Mouse (Mus musculus): ENCODE measurements around the gene Tmsb15l.
"Not testable (repeated sequence)": the region's sequence is repeated elsewhere in the genome, so short reads cannot be mapped to it uniquely, and the experiment has no call there.

The Tmsb15l gene

DNA sequence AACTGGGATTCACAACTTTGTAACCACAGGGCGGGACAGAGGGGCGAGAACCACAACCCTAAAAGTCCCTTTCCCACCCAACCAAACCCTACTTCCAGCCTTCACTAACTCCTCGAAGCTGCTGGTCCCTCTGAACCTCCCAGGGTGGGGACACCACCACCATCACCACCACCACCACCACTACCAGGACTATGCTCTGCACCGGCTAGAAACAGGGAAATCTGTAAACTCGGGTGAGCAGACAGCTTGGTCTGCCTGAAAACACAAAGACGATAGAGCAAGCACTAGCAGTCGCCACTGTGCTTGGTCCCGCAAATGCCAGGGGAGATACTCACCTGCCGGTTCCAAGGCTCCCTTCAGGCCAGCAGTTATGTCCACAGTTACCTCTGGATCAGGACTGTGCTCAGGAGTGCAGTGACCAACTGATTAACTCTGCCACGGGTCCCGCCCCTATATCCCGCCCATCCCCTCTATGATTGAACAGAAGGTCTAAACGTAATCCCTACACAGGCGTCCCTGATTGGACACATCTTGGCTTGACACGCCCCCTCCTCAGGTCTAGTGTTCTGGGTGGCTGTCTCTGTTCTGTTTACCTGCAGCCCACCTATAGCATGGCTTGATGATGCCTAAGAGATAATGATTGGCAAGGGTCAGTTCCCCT, at the start of gene Tmsb15l, which contains the start of gene Tmsb15b1:
Tmsb15l (minus strand) TSS at position 446 of the 661 bp plus-strand sequence.
Tmsb15b1 (minus strand) TSS at position 451 of the 661 bp plus-strand sequence.
- POLR2A ChIA-PET, result interaction anchor here in 2 of 4 experiments (0.5 to 0.6 kb wide), 2 partner anchors 54 to 62 kb away, joined by 3 read pairs; partner anchors contain the start of gene Slc25a53 (in 1 of the 2)
- CTCF ChIA-PET, result no interaction called here

GRCm38 (mm10) chrX:137019310-137019709, 42.6 kb upstream of the Tmsb15l start:
- POLR2A ChIA-PET, result interaction anchor here in 3 of 4 experiments (0.6 to 1.8 kb wide), 8 partner anchors 10 to 278 kb away, joined by 3 to 7 read pairs (median 4); partner anchors contain the start of gene Zcchc18 (in 1 of the 3)

DNA sequence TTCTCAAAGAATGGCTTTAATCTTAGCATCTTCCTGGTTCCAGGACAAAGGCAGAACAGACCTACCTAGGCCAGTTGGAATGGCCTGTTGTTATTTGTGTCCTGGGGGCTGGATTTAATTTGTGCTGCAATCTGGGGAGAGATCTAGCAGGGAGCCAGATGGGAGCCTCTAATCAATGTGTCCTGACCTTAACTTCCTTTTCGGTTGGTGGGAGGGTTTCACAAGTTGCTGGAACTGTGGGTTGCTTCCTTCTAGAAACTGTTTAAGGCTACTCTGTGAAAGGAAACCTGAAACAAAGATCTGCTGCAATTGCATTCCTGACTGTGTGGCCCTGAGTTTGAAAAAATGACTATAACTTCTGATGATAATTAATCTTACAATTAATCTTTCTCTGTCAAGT, 41.0 kb upstream of the Tmsb15l start:
- CTCF ChIA-PET, result no interaction called here
- POLR2A ChIA-PET, result interaction anchor here in 3 of 4 experiments (0.8 to 1.9 kb wide), 3 partner anchors 16 to 277 kb away, joined by 3 to 5 read pairs (median 3); no protein-coding TSS in a partner anchor

More at GRCm38 (mm10) chrX:137019310-137019709, 42.6 kb upstream of the Tmsb15l start:
- CTCF ChIA-PET, result interaction anchor here (0.8 to 1.8 kb wide), 14 partner anchors 11 to 310 kb away, joined by 3 to 7 read pairs (median 4); partner anchors contain the start of genes Zcchc18 (in 2 of the 4) and Slc25a53 (in 1 of the 4)

- CTCF ChIA-PET, result interaction anchor here in 1 of 4 experiments (1.2 kb wide), 1 partner anchor 22 kb away, joined by 4 read pairs; the partner anchor contains the start of gene Zcchc18
- POLR2A ChIA-PET, result interaction anchor here in 1 of 4 experiments (1.2 kb wide), 1 partner anchor 22 kb away, joined by 3 read pairs; no protein-coding TSS in a partner anchor
These were observed 38.5 kb upstream of the Tmsb15l start for GRCm38 (mm10) chrX:137015099-137015709.

DNA sequence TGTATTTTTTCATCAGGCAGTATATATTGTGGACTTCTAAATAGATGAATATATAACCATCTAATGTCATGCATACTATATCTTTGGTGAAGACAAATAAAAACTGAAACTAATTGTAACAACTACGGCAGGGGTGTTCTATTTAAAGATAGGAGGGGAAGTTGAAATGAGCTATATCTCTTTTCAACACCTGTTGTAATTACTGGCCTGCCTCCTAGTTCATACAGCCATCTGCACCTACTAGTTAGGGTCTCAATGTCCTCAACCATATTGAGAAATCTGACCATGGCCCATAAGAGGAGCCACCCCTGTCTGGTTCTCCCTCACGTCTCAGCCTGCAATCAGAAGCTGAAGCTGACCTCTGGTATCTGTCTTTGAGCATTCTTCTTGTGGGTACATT, 19.6 kb upstream of the Tmsb15l start:
- ChIA-PET POLR2A (interaction anchor here in 1 of 4 experiments (0.6 kb wide), 1 partner anchor 136 kb away, joined by 3 read pairs; no protein-coding TSS in a partner anchor), CTCF (no interaction called here)

DNA sequence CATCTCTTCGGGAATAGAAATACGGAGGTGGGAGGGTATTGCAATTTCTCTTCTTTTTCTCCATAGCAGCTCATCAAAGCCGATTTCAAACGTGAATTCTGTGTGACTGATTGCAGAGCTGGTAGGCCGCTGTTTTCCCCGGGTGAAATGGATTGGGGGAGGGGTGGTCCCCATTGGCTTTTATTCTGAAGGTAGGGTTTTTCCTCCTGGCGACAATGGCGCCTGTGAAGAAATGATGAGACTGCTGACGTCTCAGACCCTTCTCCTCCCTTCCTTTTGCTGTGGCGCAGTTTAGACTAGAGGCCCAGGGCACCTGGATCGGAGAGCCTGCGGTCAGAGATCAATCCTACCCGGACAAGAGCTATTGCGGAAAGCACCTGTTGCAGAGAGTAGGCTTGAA, 17.0 kb upstream of the Tmsb15l start:
- ChIA-PET CTCF (interaction anchor here in 3 of 4 experiments (0.6 to 1.4 kb wide), 5 partner anchors 21 to 149 kb away, joined by 3 to 5 read pairs (median 4); partner anchors contain the start of gene Fam199x (in 1 of the 3)), POLR2A (interaction anchor here in 3 of 4 experiments (0.9 to 1.0 kb wide), 3 partner anchors 10 to 255 kb away, joined by 3 read pairs; no protein-coding TSS in a partner anchor)

DNA sequence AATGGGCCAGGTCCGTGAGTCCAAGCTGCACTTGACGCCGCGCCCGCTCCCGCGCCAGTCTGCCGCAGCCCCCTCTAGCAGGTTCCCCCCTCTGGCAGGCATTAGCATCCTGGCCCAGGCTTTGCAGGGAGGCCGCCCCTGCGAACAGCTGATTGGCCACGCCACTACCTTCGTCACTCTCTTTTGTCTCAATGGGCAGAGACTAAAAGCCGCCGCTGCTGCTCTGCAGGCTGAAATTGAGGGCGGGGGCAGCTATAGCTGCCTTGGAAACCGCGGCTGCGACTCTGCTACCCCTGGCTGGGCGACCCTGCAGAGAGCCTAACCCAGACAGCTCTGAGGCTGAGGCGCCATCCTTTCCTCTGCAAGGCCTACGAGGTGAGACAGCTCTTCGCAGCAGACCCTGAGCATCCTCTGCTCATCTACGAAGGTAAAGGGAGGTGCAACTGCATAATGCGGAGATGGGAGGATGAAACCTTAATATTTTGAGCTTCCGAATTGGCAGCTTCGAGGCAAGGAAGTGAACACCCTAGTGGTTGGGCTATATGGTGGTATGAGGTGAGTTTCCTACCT, 16.4 kb upstream of the Tmsb15l start, which contains the start of gene Zcchc18:
Zcchc18 (plus strand) TSS at position 178 of the 570 bp plus-strand sequence.
- ChIA-PET CTCF (interaction anchor here in 2 of 4 experiments (1.1 to 1.4 kb wide), 6 partner anchors 21 to 149 kb away, joined by 3 to 5 read pairs (median 4); partner anchors contain the start of gene Fam199x (in 1 of the 2)), POLR2A (interaction anchor here in 3 of 4 experiments (0.8 to 2.1 kb wide), 8 partner anchors 10 to 255 kb away, joined by 3 to 5 read pairs (median 3); no protein-coding TSS in a partner anchor)

DNA sequence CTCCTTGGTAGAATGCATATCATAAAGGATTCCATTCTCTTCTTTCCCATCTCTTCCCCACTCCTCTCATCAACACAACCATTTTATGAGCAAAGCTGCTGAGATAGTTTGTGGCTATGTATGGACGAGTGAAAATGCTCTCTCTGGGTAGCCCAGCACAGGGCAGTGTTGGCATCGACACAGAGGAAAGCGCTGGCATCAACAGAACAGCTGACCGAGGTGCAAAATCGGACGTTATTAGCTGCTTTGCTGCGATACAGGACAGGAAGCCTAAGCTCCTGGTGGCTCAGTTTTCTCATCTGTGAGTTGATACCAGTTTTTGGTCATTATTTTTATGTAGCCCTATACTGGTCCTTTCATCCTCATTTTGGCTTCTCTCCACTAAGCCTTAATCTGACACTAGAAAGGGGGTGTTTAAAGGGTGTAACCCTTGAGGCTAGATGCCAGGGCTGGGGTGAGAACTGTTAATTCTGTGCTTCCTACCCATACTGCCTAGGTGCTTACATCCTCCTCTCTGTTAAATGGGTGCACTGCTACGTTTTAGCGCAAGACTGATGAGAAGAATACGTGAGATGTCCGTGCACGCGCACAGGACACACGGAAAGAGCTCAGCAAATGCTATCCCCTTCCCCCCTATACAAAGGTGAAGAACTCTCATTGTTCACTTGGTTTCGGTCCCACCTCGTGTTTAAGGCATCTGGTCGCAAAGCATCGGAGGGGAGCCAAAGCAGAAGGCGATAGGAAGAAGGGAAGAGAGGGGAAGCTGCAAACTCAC, 15.7 kb upstream of the Tmsb15l start:
- ChIA-PET CTCF (interaction anchor here in 2 of 4 experiments (1.1 to 1.4 kb wide), 6 partner anchors 22 to 150 kb away, joined by 3 to 5 read pairs (median 4); partner anchors contain the start of gene Fam199x (in 1 of the 2)), POLR2A (interaction anchor here (0.6 to 2.1 kb wide), 8 partner anchors 11 to 203 kb away, joined by 3 to 10 read pairs (median 3); no protein-coding TSS in a partner anchor)

GRCm38 (mm10) chrX:136991274-136991673, 14.6 kb upstream of the Tmsb15l start:
- ChIA-PET POLR2A (interaction anchor here in 2 of 4 experiments (0.6 to 2.1 kb wide), 3 partner anchors 15 to 109 kb away, joined by 4 to 5 read pairs (median 5); no protein-coding TSS in a partner anchor), CTCF (no interaction called here)

- ChIA-PET POLR2A (no interaction called here), CTCF (no interaction called here)
These were observed 9.4 kb upstream of the Tmsb15l start for GRCm38 (mm10) chrX:136986039-136986438.

DNA sequence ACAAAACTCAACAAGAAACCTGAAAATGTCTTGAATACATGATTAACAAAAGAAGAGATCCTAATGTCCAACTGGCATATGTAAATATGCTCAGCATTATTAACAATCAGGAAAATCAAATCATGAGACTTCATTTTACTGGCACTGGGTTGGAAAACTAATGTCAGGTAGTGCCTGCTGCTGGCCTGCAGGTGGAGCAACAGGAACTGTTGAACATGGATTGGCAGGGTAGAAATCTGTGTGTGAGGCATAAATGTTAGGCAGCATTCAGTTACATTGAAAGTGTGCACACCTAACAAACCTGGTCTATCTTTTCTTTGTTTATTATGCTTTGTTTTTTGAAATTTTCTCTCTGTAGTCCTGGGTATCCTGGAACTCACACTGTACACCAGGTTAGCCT, 1.9 kb upstream of the Tmsb15l start:
- ChIA-PET CTCF (no interaction called here), POLR2A (no interaction called here)

DNA sequence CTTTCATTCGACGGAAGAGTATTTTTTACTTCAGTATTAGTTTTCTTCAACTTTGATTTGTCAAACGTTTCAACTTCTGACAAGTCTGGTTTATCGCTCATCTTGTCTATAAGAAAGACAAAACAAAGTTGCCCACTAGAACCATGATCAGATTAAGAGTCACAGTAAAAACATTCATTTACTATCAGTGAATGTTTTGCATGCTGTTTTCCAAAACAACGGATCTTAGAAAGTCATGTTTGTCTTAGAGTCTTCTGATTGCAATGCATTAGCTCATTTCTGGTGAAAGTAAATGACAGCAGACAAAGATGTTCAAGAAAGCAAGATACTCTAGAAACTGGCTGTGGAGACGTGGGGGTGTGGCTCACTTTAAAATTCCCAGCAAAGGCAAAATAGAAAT, 1.3 kb downstream of the Tmsb15l start, which contains the start of gene Tmsb15b2:
Tmsb15b2 (minus strand) TSS at position 101 of the 400 bp plus-strand sequence.
- POLR2A ChIA-PET, result interaction anchor here in 1 of 4 experiments (0.6 to 0.7 kb wide), 4 partner anchors 12 to 235 kb away, joined by 3 to 4 read pairs (median 4); no protein-coding TSS in a partner anchor
- CTCF ChIA-PET, result not testable (repeated sequence)

DNA sequence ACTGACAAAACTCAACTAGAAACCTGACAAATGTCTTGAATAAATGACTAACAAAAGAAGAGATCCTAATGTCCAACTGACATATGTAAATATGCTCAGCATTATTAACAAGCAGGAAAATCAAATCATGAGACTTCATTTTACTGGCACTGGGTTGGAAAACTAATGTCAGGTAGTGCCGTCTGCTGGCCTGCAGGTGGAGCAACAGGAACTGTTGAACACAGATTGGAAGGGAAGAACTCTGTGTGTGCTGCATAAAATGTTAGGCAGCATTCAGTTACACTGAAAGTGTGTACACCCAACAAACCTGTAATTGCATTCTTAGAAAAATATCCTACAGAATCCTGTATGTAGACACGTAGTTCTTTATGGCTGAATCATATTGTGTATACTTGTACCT, 17.0 kb downstream of the Tmsb15l start:
- POLR2A ChIA-PET, result interaction anchor here in 1 of 4 experiments (0.6 kb wide), 1 partner anchor 27 kb away, joined by 4 read pairs; no protein-coding TSS in a partner anchor
- CTCF ChIA-PET, result no interaction called here

DNA sequence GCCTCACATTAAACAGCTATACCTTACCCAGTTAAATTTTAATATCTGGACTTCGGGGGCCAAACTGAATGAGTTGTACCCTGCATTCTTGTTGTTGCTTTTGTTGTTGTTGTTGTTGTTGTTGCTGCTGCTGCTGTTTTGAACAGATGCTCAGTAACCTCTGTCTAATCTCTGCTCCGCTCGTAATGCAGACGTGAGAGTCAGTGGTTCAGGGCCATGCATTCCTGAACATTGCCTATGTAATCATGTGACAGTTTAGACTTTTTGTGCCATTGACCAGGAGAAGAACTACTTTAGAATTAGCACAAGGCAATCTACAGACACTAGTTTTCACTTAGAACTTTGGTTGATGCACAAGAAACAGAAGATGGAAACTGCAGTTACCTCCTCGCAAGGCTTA, 18.4 kb downstream of the Tmsb15l start:
- CTCF ChIA-PET, result interaction anchor here in 2 of 4 experiments (0.8 to 1.6 kb wide), 2 partner anchors 183 kb away, joined by 3 to 4 read pairs; no protein-coding TSS in a partner anchor
- POLR2A ChIA-PET, result interaction anchor here in 1 of 4 experiments (0.6 to 0.7 kb wide), 2 partner anchors 34 to 56 kb away, joined by 3 read pairs; partner anchors contain the start of gene Zcchc18

DNA sequence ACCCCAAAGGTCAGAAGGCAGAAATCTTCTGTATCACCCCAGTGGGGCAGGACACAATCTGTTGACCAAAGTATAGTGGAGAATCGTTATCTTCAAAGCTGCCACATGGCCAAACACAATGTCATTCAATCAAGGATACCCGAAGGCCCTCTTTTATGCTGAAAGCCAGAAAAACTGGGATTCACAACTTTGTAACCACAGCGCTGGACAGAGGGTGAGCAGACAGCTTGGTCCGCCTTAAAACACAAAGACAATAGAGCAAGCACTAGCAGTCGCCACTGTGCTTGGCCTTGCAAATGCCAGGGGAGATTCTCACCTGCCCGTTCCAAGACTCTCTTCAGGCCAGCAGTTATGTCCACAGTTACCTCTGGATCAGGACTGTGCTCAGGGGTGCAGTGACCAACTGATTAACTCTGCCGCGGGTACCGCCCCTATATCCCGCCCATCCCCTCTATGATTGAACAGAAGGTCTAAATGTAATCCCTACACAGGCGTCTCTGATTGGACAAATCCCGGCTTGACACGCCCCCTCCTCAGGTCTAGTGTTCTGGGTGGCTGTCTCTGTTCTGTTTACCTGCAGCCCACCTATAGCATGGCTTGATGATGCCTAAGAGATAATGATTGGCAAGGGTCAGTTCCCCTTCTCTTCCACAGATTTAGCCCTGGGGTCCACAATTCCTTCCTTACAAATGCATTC, 18.9 kb downstream of the Tmsb15l start:
- ChIA-PET POLR2A (interaction anchor here in 1 of 4 experiments (0.6 to 0.7 kb wide), 2 partner anchors 35 to 56 kb away, joined by 3 read pairs; partner anchors contain the start of gene Zcchc18), CTCF (interaction anchor here in 2 of 4 experiments (0.8 to 1.6 kb wide), 2 partner anchors 184 kb away, joined by 3 to 4 read pairs; no protein-coding TSS in a partner anchor)

- CTCF ChIA-PET, result no interaction called here
- POLR2A ChIA-PET, result no interaction called here
These were observed 38.7 kb downstream of the Tmsb15l start for GRCm38 (mm10) chrX:136937985-136938384.

GRCm38 (mm10) chrX:136927031-136927430, 49.6 kb downstream of the Tmsb15l start, which contains the start of gene H2bfm:
Gene H2bfm (plus strand): TSS chrX:136927325.
- POLR2A ChIA-PET, result no interaction called here
- CTCF ChIA-PET, result interaction anchor here in 1 of 4 experiments (0.6 kb wide), 1 partner anchor 243 kb away, joined by 3 read pairs; no protein-coding TSS in a partner anchor

Data from embryonic stem cell, embryonic (primary cell).